ENCODE assay signal across 10 mouse cellular contexts in the genomic region with DNA sequence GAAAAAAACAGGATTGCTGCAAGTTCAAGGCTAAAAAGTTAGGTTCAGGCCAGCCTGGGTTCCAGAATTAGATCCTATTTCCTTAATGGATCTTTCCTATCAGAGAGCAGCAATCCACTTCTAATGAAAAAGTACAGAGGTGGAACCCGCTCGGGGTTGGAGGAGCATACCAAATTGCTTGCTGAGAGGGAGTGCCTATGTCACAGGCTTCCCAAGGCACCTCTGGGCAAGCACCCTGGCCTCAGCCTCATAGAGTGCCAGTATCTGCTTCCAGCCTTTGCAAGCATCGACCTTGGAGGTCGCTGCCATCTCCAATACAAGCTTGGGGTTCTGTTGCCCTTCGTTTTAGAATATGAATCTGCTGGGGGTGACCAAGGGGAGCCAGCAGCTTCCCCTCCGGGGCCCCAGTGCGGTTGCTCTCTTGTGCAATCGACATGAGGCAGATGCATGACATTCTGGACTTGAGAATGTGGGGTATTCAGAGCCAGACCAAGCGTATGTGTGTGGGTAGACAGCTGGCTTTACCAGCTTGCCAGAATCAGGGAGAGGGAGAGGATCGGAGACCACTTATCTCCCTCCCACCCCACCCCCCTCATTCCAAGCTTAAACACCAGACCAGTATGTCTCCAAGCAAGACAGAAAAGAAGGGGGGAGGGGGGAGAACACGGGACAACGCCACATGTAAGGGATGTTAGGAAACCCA. TPM values are rescaled to one million over a fixed set of nuclear protein-coding genes. Genes with fewer than 3 reads are reported as not detected.
A peak's percentile ranks its signal among the peaks of the same experiment; 100 is the strongest.
DNase-seq lines count a peak whose midpoint lies in the region; ATAC-seq and TF ChIP-seq lines count a peak whose summit lies in the region.
"Had no signal": no experiment of that assay in that cellular context is flagged by ENCODE, and none has a peak within 500 bp of the region (broad histone marks: within the 10 kb centered on the region; RNA-seq: fewer than 3 reads in every experiment).

No protein-coding gene starts in this region.

- H3K4me1 ChIP-seq in heart, adult 2 months (ENCODE audit: control insufficient read depth, insufficient read depth, low read length), result no peaks in the 10 kb centered on the region
- H3K4me1 ChIP-seq in liver, embryonic 15.5 days (replicated peaks), result no peaks in the 10 kb centered on the region
- H3K4me1 ChIP-seq in thymus, adult 2 months (replicated peaks; ENCODE audit: control insufficient read depth, insufficient read depth, low read length), result no peaks in the 10 kb centered on the region

- TF ChIP-seq EP300 in heart, adult 2 months (IDR thresholded peaks at IDR 0.05; ENCODE audit: insufficient read depth, low read depth, low read length), result no peak

- ATAC-seq in liver, embryonic 15.5 days (ENCODE audit: insufficient read depth), result no peak; the same call in 1 of the 2 replicates
- ATAC-seq in activated CD4-positive, CD25-positive, alpha-beta regulatory T cell, adult 4 months, result no peak

- TF ChIP-seq POLR2A in heart, adult 2 months (IDR thresholded peaks at IDR 0.05; ENCODE audit: insufficient read depth, low read depth, low read length), result no peak
- TF ChIP-seq POLR2A in thymus, adult 2 months (IDR thresholded peaks at IDR 0.05; ENCODE audit: control insufficient read depth, extremely low read depth, insufficient read depth, low read length, poor library complexity), result no peak

- 0 out of 2 replicates have a peak overlapping the region, but pooled peaks have one; percentile 7 for H3K4me2 ChIP-seq in liver, embryonic 15.5 days

- H3K9me3 ChIP-seq in liver, embryonic 15.5 days (replicated peaks), result no peaks in the 10 kb centered on the region
- H3K9me3 ChIP-seq: hindbrain, embryonic 10.5 days had no signal

- H3K9ac ChIP-seq in heart, adult 2 months (ENCODE audit: low read depth, low read length), result no peak overlapping the region
- H3K9ac ChIP-seq in liver, embryonic 15.5 days, result no peak overlapping the region

- no peak for TF ChIP-seq CTCF in heart, adult 2 months (IDR thresholded peaks at IDR 0.05)
- TF ChIP-seq CTCF in thymus, adult 2 months (IDR thresholded peaks at IDR 0.05; ENCODE audit: borderline replicate concordance, control insufficient read depth, extremely low read depth, insufficient read depth, low read length, poor library complexity), result no peak

- no peak overlapping the region for H3K27ac ChIP-seq in heart, adult 2 months
- no peak overlapping the region for H3K27ac ChIP-seq in liver, embryonic 15.5 days (replicated peaks)
- H3K27ac ChIP-seq in thymus, adult 2 months (ENCODE audit: control insufficient read depth, insufficient read depth, low read length), result no peak overlapping the region
- H3K27ac ChIP-seq: hindbrain, embryonic 10.5 days had no signal

- 45% methylated on average over 12 of the region's 12 CpGs for WGBS in heart, adult 2 months
- WGBS in liver, embryonic 15.5 days (ENCODE audit: insufficient replicate concordance), result 42% methylated on average over 12 of the region's 12 CpGs
- 72% methylated on average over 12 of the region's 12 CpGs for WGBS in thymus, adult 2 months

- peak; percentile 20 for DNase-seq in layer of hippocampus, adult 9-11 months
- DNase-seq in layer of hippocampus, postnatal 10 days (ENCODE audit: low spot score in 2 of 2), result no peak
- DNase-seq in NIH3T3 (ENCODE audit: low read depth), result peak; percentile 48
- DNase-seq in heart, adult 2 months, result peak; percentile 41 to 46
- no peak for DNase-seq in layer of hippocampus, postnatal 36 days
- DNase-seq in thymus, adult 2 months, result no peak
- DNase-seq: adrenal gland, postnatal 25 days had no signal

- intact Hi-C loops in heart, adult 2 months (cut with DNase I), result loop anchor here (10.0 kb wide), 1 partner anchor 346 kb away; no protein-coding TSS in a partner anchor

- H3K79me2 ChIP-seq in heart, adult 2 months (replicated peaks; ENCODE audit: control insufficient read depth, insufficient read depth, low read length), result no peaks in the 10 kb centered on the region

- H3K36me3 ChIP-seq in heart, adult 2 months (ENCODE audit: control insufficient read depth, insufficient read depth, low read length), result no peaks in the 10 kb centered on the region
- no peaks in the 10 kb centered on the region for H3K36me3 ChIP-seq in liver, embryonic 15.5 days (replicated peaks)
- H3K36me3 ChIP-seq in thymus, adult 2 months (ENCODE audit: control insufficient read depth, insufficient read depth, low read length), result no peaks in the 10 kb centered on the region
- H3K36me3 ChIP-seq: hindbrain, embryonic 10.5 days had no signal

- no peak overlapping the region for H3K4me3 ChIP-seq in heart, adult 2 months
- H3K4me3 ChIP-seq in liver, embryonic 15.5 days (replicated peaks), result no peak overlapping the region
- H3K4me3 ChIP-seq in thymus, adult 2 months (ENCODE audit: control insufficient read depth, insufficient read depth, low read length), result no peak overlapping the region
- H3K4me3 ChIP-seq: hindbrain, embryonic 10.5 days had no signal

- no peaks in the 10 kb centered on the region for H3K27me3 ChIP-seq in heart, adult 2 months (ENCODE audit: control insufficient read depth, insufficient read depth, low read length)
- no peaks in the 10 kb centered on the region for H3K27me3 ChIP-seq in liver, embryonic 15.5 days
- H3K27me3 ChIP-seq in thymus, adult 2 months (ENCODE audit: control insufficient read depth, insufficient read depth, low read length), result no peaks in the 10 kb centered on the region

RNA-seq across cellular contexts. Expression of a gene that starts 58.0 kb away (rescaled TPM):
- 1 to 10 TPM in 1 of 2 experiments, under 1 TPM in 1; 0.87 to 1.5 TPM for total RNA-seq in layer of hippocampus, postnatal 10 days (2021)
- total RNA-seq in heart, adult 2 months (2021), result 1 to 10 TPM; 3.7 to 4.5 TPM
- polyA plus RNA-seq in heart, adult 2 months (2012; rRNA removed), result 6.8 and 7.6 TPM in 2 replicates
- 2.0 and 2.3 TPM in 2 replicates for polyA plus RNA-seq in liver, embryonic 15.5 days (2015; fragmentation: Nextera tagmentation; extraction: Ambion mirVana)
- total RNA-seq in layer of hippocampus, postnatal 36 days (2021), result 1 to 10 TPM; 1.2 to 1.5 TPM
- polyA plus RNA-seq in thymus, adult 2 months (2012; rRNA removed), result 19.3 and 24.9 TPM in 2 replicates
- under 1 TPM in 1 of 2 experiments, not detected in 1; 0.33 TPM for polyA plus RNA-seq in activated CD4-positive, CD25-positive, alpha-beta regulatory T cell, adult 4 months (2017; shearing (Covaris generic))

RNA-seq across cellular contexts. Expression of a gene that starts 58.1 kb away (rescaled TPM):
- total RNA-seq in layer of hippocampus, postnatal 10 days (2021), result 10 to 100 TPM; 86.3 to 93.5 TPM
- 10 to 100 TPM; 24.3 to 27.6 TPM for total RNA-seq in heart, adult 2 months (2021)
- 11.7 and 19.3 TPM in 2 replicates for polyA plus RNA-seq in heart, adult 2 months (2012; rRNA removed)
- polyA plus RNA-seq in liver, embryonic 15.5 days (2015; fragmentation: Nextera tagmentation; extraction: Ambion mirVana), result 2.7 TPM in 2 replicates
- 10 to 100 TPM; 71.5 to 80.8 TPM for total RNA-seq in layer of hippocampus, postnatal 36 days (2021)
- polyA plus RNA-seq in thymus, adult 2 months (2012; rRNA removed), result 14.3 and 16.0 TPM in 2 replicates
- 1 to 10 TPM; 3.4 to 4.8 TPM for polyA plus RNA-seq in activated CD4-positive, CD25-positive, alpha-beta regulatory T cell, adult 4 months (2017; shearing (Covaris generic))

Comparison
In these comparisons a context has a peak if more than half of its experiments do, and no peak if none do; other contexts are left out.
1. DNase-seq: peak in layer of hippocampus, adult 9-11 months (single experiment), NIH3T3 (single experiment) and heart, adult 2 months (2 of 2); none in layer of hippocampus, postnatal 10 days (0 of 2), layer of hippocampus, postnatal 36 days (0 of 2) and thymus, adult 2 months (single experiment).